Mouse (Mus musculus) midbrain, embryonic 15.5 days (tissue): ENCODE data around the gene St3gal4. TPM values are rescaled to one million over a fixed set of nuclear protein-coding genes. Genes with fewer than 3 reads are reported as not detected.

ENCODE experiments used
- ATAC-seq: fragments of 200-750 bp; cut with Nextera tagmentation; replicated peaks from 2 replicates; pipeline ENCODE4 v1.8.0; 2017; ENCODE audit warnings: moderate TSS enrichment
- H3K27ac ChIP-seq: fragments of 300-500 bp; sonication (generic); 2 replicates; pipeline ENCODE4 v1.5.1; 2015; ENCODE audit warnings: mild to moderate bottlenecking, inconsistent platforms
- H3K27me3 ChIP-seq: fragments of 300-500 bp; sonication (generic); replicated peaks from 2 replicates; pipeline ENCODE4 v1.6.1; 2015; ENCODE audit warnings: inconsistent platforms
- H3K36me3 ChIP-seq: fragments of 300-500 bp; sonication (generic); replicated peaks from 2 replicates; pipeline ENCODE4 v1.6.1; 2015; ENCODE audit warnings: inconsistent platforms
- H3K4me1 ChIP-seq: fragments of 300-500 bp; sonication (generic); 2 replicates; pipeline ENCODE4 v1.6.1; 2015; ENCODE audit warnings: inconsistent platforms
- H3K4me2 ChIP-seq: fragments of 300-500 bp; sonication (generic); 2 replicates; pipeline ENCODE4 v1.6.1; 2015; ENCODE audit warnings: inconsistent platforms, mild to moderate bottlenecking, moderate library complexity
- H3K4me3 ChIP-seq: fragments of 300-500 bp; sonication (generic); 2 replicates; pipeline ENCODE4 v1.5.1; 2015; ENCODE audit warnings: mild to moderate bottlenecking, inconsistent platforms
- H3K9ac ChIP-seq: fragments of 300-500 bp; sonication (generic); 2 replicates; pipeline ENCODE4 v1.6.1; 2015; ENCODE audit warnings: mild to moderate bottlenecking, inconsistent platforms
- H3K9me3 ChIP-seq: fragments of 300-500 bp; sonication (generic); 2 replicates; pipeline ENCODE4 v1.6.1; 2016; ENCODE audit warnings: inconsistent platforms
- WGBS: fragments of 180-500 bp; shearing (Covaris S2); methylation state at CpG from one replicate; pipeline ENCODE4 v1.1.7; 2015; ENCODE audit warnings: mixed read lengths; 5-methylcytosine and 5-hydroxymethylcytosine counted together
- polyA plus RNA-seq: library from polyadenylated mRNA; unstranded; fragments of >200 nt; fragmentation: Nextera tagmentation; extraction: Ambion mirVana; gene quantifications from 2 replicates; pipeline ENCODE4 v1.2.1, GENCODE M21; 2015

The St3gal4 gene
- polyA plus RNA-seq, 1 experiment from 2014 or later, result 13.0 TPM

GRCm38 (mm10) chr9:35111941-35112595 lies 7.0 kb downstream of the St3gal4 start:
- Histone ChIP-seq H3K9ac (no peak overlapping the region), H3K4me3 (no peak overlapping the region), H3K27ac (no peak overlapping the region), H3K9me3 (no peaks in the 10 kb centered on the region), H3K36me3 (no peaks in the 10 kb centered on the region), H3K27me3 (no peaks in the 10 kb centered on the region), H3K4me2 (peak overlapping the region; percentile 23; the same call in 1 of the 2 replicates), H3K4me1 (peaks cover 18% of the 10 kb centered on the region)
- no peak for ATAC-seq
- 24% methylated on average over 19 of the region's 19 CpGs for WGBS

DNA sequence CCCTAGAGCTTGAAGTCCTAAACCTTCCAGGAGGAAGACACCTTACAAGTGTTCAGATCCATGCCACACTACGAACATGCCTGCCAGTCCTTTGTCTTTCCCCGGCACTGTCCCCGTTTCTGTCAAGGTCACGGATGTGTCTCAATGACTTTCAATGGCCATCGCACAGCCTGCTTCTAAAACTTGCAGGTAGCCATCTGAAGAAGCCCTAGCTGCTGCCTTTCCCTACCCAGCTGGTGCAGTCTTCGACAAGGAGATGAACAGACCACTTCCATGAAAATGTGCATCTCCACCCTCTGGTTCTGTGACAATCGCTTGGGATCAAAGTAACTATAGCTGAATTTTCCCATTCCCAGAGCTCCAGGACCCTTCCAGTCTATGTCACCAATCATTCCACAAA lies 7.6 kb downstream of the St3gal4 start:
- Histone ChIP-seq H3K4me3 (no peak overlapping the region), H3K27me3 (no peaks in the 10 kb centered on the region), H3K9ac (no peak overlapping the region), H3K4me1 (peaks cover 17% of the 10 kb centered on the region), H3K4me2 (no peak overlapping the region), H3K27ac (no peak overlapping the region), H3K9me3 (no peaks in the 10 kb centered on the region), H3K36me3 (no peaks in the 10 kb centered on the region)
- WGBS, result 78% methylated on average over 7 of the region's 7 CpGs
- ATAC-seq, result no peak

GRCm38 (mm10) chr9:35110567-35110966 lies 8.5 kb downstream of the St3gal4 start:
- Histone ChIP-seq H3K9me3 (no peaks in the 10 kb centered on the region), H3K27me3 (no peaks in the 10 kb centered on the region), H3K36me3 (no peaks in the 10 kb centered on the region), H3K9ac (no peak overlapping the region), H3K4me2 (no peak overlapping the region), H3K27ac (no peak overlapping the region), H3K4me3 (no peak overlapping the region), H3K4me1 (peaks cover 16% of the 10 kb centered on the region; the same call in 1 of the 2 replicates)
- WGBS, result 79% methylated on average over 4 of the region's 4 CpGs
- ATAC-seq, result no peak

- Histone ChIP-seq H3K9me3 (no peaks in the 10 kb centered on the region), H3K9ac (no peak overlapping the region), H3K36me3 (no peaks in the 10 kb centered on the region), H3K4me3 (no peak overlapping the region), H3K27ac (no peak overlapping the region), H3K27me3 (no peaks in the 10 kb centered on the region), H3K4me2 (no peak overlapping the region), H3K4me1 (peaks cover 13% of the 10 kb centered on the region; the same call in 1 of the 2 replicates)
- no peak for ATAC-seq
- 94% methylated on average over 5 of the region's 5 CpGs for WGBS
Observed at GRCm38 (mm10) chr9:35110051-35110450, 9.0 kb downstream of the St3gal4 start.

DNA sequence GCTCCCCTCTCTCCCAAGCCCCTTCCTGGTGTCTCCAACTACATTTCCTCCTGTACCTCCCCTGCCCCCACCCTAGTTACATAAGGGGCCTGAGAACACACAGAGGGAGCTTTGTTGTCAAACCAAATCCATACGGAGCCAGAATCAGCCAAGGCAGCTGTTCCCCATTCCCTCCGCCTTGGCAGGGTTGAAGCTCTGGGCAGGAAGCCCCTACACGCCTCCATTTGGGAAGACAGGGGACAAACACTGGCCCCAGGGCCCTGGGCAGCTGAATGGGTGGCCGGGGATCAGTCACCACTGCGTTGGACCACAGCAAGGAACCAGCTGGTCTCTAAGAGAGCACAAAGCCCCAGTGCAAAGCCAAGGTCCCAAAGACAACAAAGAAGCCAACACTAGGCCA lies 10.2 kb downstream of the St3gal4 start:
- no peaks in the 10 kb centered on the region for H3K36me3 ChIP-seq
- peaks cover 13% of the 10 kb centered on the region; the same call in 1 of the 2 replicates for H3K4me1 ChIP-seq
- H3K9me3 ChIP-seq, result no peaks in the 10 kb centered on the region
- peak; percentile 57 for ATAC-seq
- H3K4me3 ChIP-seq, result no peak overlapping the region
- no peak overlapping the region for H3K9ac ChIP-seq
- no peak overlapping the region for H3K27ac ChIP-seq
- no peak overlapping the region for H3K4me2 ChIP-seq
- 48% methylated on average over 5 of the region's 5 CpGs for WGBS
- no peaks in the 10 kb centered on the region for H3K27me3 ChIP-seq

DNA sequence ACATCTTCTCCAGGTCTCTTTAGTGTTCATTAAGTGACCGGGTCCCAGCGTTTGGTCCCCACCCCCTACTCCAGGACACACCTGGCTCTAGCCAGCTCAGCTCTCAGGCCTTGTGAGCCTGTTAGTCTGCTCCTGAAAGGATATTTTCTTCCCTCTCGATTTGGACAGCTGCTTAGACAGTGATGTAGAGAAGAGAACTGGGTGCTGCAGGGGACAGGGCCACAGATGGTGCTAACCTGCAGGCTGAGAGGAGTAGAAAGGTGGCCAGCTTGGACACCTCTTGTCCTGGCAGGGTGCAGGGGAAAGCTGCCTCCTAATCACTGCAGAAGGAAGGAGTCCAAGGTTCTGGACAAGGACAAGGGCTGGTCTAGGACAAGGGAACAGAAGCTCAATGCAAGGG lies 11.0 kb downstream of the St3gal4 start:
- H3K4me2 ChIP-seq, result no peak overlapping the region
- H3K9me3 ChIP-seq, result no peaks in the 10 kb centered on the region
- no peaks in the 10 kb centered on the region for H3K36me3 ChIP-seq
- 80% methylated on average over 3 of the region's 3 CpGs for WGBS
- peaks cover 13% of the 10 kb centered on the region; the same call in 1 of the 2 replicates for H3K4me1 ChIP-seq
- H3K27ac ChIP-seq, result no peak overlapping the region
- no peak overlapping the region for H3K9ac ChIP-seq
- no peaks in the 10 kb centered on the region for H3K27me3 ChIP-seq
- no peak for ATAC-seq
- no peak overlapping the region for H3K4me3 ChIP-seq

- H3K27ac ChIP-seq, result no peak overlapping the region
- 94% methylated on average over 5 of the region's 5 CpGs for WGBS
- ATAC-seq, result no peak
- no peaks in the 10 kb centered on the region for H3K9me3 ChIP-seq
- no peaks in the 10 kb centered on the region for H3K36me3 ChIP-seq
- H3K27me3 ChIP-seq, result no peaks in the 10 kb centered on the region
- no peak overlapping the region for H3K4me2 ChIP-seq
- peaks cover 13% of the 10 kb centered on the region; the same call in 1 of the 2 replicates for H3K4me1 ChIP-seq
- no peak overlapping the region for H3K4me3 ChIP-seq
- no peak overlapping the region for H3K9ac ChIP-seq
Observed at GRCm38 (mm10) chr9:35107396-35107795, 11.7 kb downstream of the St3gal4 start.

GRCm38 (mm10) chr9:35105884-35106880 lies 12.9 kb downstream of the St3gal4 start:
- H3K4me3 ChIP-seq, result no peak overlapping the region
- WGBS, result 68% methylated on average over 15 of the region's 15 CpGs
- H3K9me3 ChIP-seq, result no peaks in the 10 kb centered on the region
- no peaks in the 10 kb centered on the region for H3K36me3 ChIP-seq
- no peak for ATAC-seq
- H3K27ac ChIP-seq, result no peak overlapping the region
- no peak overlapping the region for H3K9ac ChIP-seq
- 0 out of 2 replicates have a peak, but pooled peaks cover 6% of the 10 kb centered on the region for H3K4me1 ChIP-seq
- no peak overlapping the region for H3K4me2 ChIP-seq
- no peaks in the 10 kb centered on the region for H3K27me3 ChIP-seq

DNA sequence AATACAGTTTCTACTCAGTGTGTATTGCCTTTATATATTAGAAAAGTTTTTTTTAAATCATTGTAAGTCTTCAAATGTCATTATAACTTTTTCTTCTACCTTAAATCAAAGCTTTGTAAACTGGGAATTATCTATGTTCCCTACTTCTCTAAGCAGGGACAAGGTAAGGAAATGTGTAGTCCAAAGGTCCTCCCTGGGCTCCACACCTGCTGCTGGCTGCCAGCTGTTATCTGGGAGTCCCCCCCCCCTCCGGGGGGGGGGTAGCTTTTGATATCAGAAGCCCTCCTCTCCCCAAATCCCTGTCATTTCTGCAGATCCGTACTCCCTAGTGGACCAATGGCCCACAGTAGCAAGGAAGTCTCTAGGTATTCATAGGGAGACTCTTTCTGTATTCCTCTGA lies 13.6 kb downstream of the St3gal4 start:
- Histone ChIP-seq H3K9me3 (no peaks in the 10 kb centered on the region), H3K27me3 (no peaks in the 10 kb centered on the region), H3K4me2 (no peak overlapping the region), H3K36me3 (no peaks in the 10 kb centered on the region), H3K27ac (no peak overlapping the region), H3K4me3 (no peak overlapping the region), H3K9ac (no peak overlapping the region), H3K4me1 (0 out of 2 replicates have a peak, but pooled peaks cover 6% of the 10 kb centered on the region)
- WGBS, result 65% methylated on average over 2 of the region's 2 CpGs
- ATAC-seq, result no peak

GRCm38 (mm10) chr9:35104711-35105110 lies 14.4 kb downstream of the St3gal4 start:
- 76% methylated on average over 4 of the region's 4 CpGs for WGBS
- Histone ChIP-seq H3K4me1 (0 out of 2 replicates have a peak, but pooled peaks cover 6% of the 10 kb centered on the region), H3K4me3 (no peak overlapping the region), H3K27me3 (no peaks in the 10 kb centered on the region), H3K9me3 (no peaks in the 10 kb centered on the region), H3K4me2 (no peak overlapping the region), H3K27ac (no peak overlapping the region), H3K9ac (no peak overlapping the region), H3K36me3 (no peaks in the 10 kb centered on the region)
- no peak for ATAC-seq

- no peak overlapping the region for H3K4me2 ChIP-seq
- no peak for ATAC-seq
- H3K4me3 ChIP-seq, result no peak overlapping the region
- no peak overlapping the region for H3K27ac ChIP-seq
- no peak overlapping the region for H3K9ac ChIP-seq
- no peaks in the 10 kb centered on the region for H3K27me3 ChIP-seq
- no peaks in the 10 kb centered on the region for H3K9me3 ChIP-seq
- 86% methylated on average over 4 of the region's 4 CpGs for WGBS
- H3K4me1 ChIP-seq, result no peaks in the 10 kb centered on the region
- H3K36me3 ChIP-seq, result no peaks in the 10 kb centered on the region
Observed at GRCm38 (mm10) chr9:35098762-35099161, 20.3 kb downstream of the St3gal4 start.

GRCm38 (mm10) chr9:35097901-35098300 lies 21.2 kb downstream of the St3gal4 start:
- no peak overlapping the region for H3K4me3 ChIP-seq

More at GRCm38 (mm10) chr9:35097901-35098300, 21.2 kb downstream of the St3gal4 start:
- H3K9ac ChIP-seq, result no peak overlapping the region
- WGBS, result 93% methylated on average over 4 of the region's 4 CpGs
- ATAC-seq, result no peak
- H3K4me2 ChIP-seq, result no peak overlapping the region
- H3K27ac ChIP-seq, result no peak overlapping the region
- H3K4me1 ChIP-seq, result no peaks in the 10 kb centered on the region
- H3K9me3 ChIP-seq, result no peaks in the 10 kb centered on the region
- no peaks in the 10 kb centered on the region for H3K36me3 ChIP-seq
- no peaks in the 10 kb centered on the region for H3K27me3 ChIP-seq
